In genomic region chr12:55560025-55560690, GRCm38 (mm10) we compare ENCODE assay signal across 9 mouse cellular contexts. TPM values are rescaled to one million over a fixed set of nuclear protein-coding genes. Genes with fewer than 3 reads are reported as not detected.
A peak's percentile ranks its signal among the peaks of the same experiment; 100 is the strongest.
DNase-seq lines count a peak whose midpoint lies in the region; ATAC-seq lines count a peak whose summit lies in the region.
"Had no signal": no experiment of that assay in that cellular context is flagged by ENCODE, and none has a peak within 500 bp of the region (broad histone marks: within the 10 kb centered on the region; RNA-seq: fewer than 3 reads in every experiment).

No protein-coding gene starts in this region.

- peak overlapping the region; percentile 45 to 46 for H3K4me3 ChIP-seq in heart, embryonic 14.5 days (ENCODE audit: control insufficient read depth in 1 of 2, insufficient read depth in 1 of 2, low read depth in 1 of 2, low read length in 2 of 2)
- peak overlapping the region; percentile 89 for H3K4me3 ChIP-seq in megakaryocyte, embryonic 14.5 days (replicated peaks)

- H3K9ac ChIP-seq in heart, embryonic 14.5 days (ENCODE audit: low read length): peak overlapping the region; percentile 68

- peak; percentile 28 for DNase-seq in adrenal gland, postnatal 25 days
- DNase-seq in kidney, postnatal 14 days: peak; percentile 33
- DNase-seq in thymus, adult 18-20 months: peak; percentile 12 to 15

- no peaks in the 10 kb centered on the region for H3K9me3 ChIP-seq in heart, embryonic 14.5 days (ENCODE audit: control insufficient read depth, low read length)
- peaks cover 2% of the 10 kb centered on the region for H3K9me3 ChIP-seq in megakaryocyte, embryonic 14.5 days

- ATAC-seq in CD4-positive, CD25-positive, alpha-beta regulatory T cell, adult 4 months: peak; percentile 79
- ATAC-seq in heart, embryonic 14.5 days (ENCODE audit: insufficient number of reproducible peaks, insufficient read depth, low FRiP score, low read depth): no peak
- no peak for ATAC-seq in frontal cortex, adult (ENCODE audit: low TSS enrichment)
- no peak for ATAC-seq in cerebellum, adult (ENCODE audit: insufficient number of reproducible peaks, low FRiP score, low TSS enrichment)

- H3K36me3 ChIP-seq in heart, embryonic 14.5 days (ENCODE audit: control insufficient read depth, insufficient read depth, low read length): no peaks in the 10 kb centered on the region
- no peaks in the 10 kb centered on the region for H3K36me3 ChIP-seq in megakaryocyte, embryonic 14.5 days (replicated peaks; ENCODE audit: low read length)

- no peaks in the 10 kb centered on the region; a peak in 1 of 4 replicates for H3K4me1 ChIP-seq in heart, embryonic 14.5 days (ENCODE audit: control insufficient read depth in 2 of 2, insufficient read depth in 2 of 2, low read length in 2 of 2)
- peaks cover 21% of the 10 kb centered on the region for H3K4me1 ChIP-seq in megakaryocyte, embryonic 14.5 days

- no peak overlapping the region for H3K27ac ChIP-seq in heart, embryonic 14.5 days (replicated peaks in 1 of 2; ENCODE audit: control insufficient read depth in 1 of 2, insufficient read depth in 1 of 2, low read depth in 2 of 2, low read length in 2 of 2)

- WGBS in heart, embryonic 14.5 days: 16% methylated on average over 19 of the region's 19 CpGs

- H3K27me3 ChIP-seq in heart, embryonic 14.5 days (ENCODE audit: control insufficient read depth, insufficient read depth, low read length): no peaks in the 10 kb centered on the region
- peaks cover 4% of the 10 kb centered on the region for H3K27me3 ChIP-seq in megakaryocyte, embryonic 14.5 days (replicated peaks)

- H3K4me2 ChIP-seq in heart, embryonic 14.5 days (ENCODE audit: low read length): peak overlapping the region; percentile 77

RNA-seq across cellular contexts. Expression of gene Aldoart2, which starts 4.9 kb away (rescaled TPM):
- polyA plus RNA-seq in CD4-positive, CD25-positive, alpha-beta regulatory T cell, adult 4 months (2017; shearing (Covaris generic)): under 1 TPM in 1 of 2 experiments, not detected in 1; 0.26 TPM
- not detected in 2 replicates for total RNA-seq in adrenal gland, postnatal 25 days (2021)
- polyA plus RNA-seq in heart, embryonic 14.5 days (2014; fragmentation: Nextera tagmentation; extraction: Ambion mirVana): 0.16 TPM in 1 of 2 replicates, not detected in the other
- not detected in 2 replicates for polyA plus RNA-seq in megakaryocyte, embryonic 14.5 days (2012; ENCODE audit: insufficient read depth, low replicate concordance)
- polyA plus RNA-seq: cortical plate, adult 2 months had no signal

RNA-seq across cellular contexts. Expression of gene Insm2, which starts 39.1 kb away (rescaled TPM):
- polyA plus RNA-seq in CD4-positive, CD25-positive, alpha-beta regulatory T cell, adult 4 months (2017; shearing (Covaris generic)): under 1 TPM in 1 of 2 experiments, not detected in 1; 0.20 TPM
- 0.67 and 1.9 TPM in 2 replicates for total RNA-seq in adrenal gland, postnatal 25 days (2021)
- not detected in 2 replicates for polyA plus RNA-seq in heart, embryonic 14.5 days (2014; fragmentation: Nextera tagmentation; extraction: Ambion mirVana)
- not detected in 2 replicates for polyA plus RNA-seq in megakaryocyte, embryonic 14.5 days (2012; ENCODE audit: insufficient read depth, low replicate concordance)
